Mouse (Mus musculus) forelimb bud, embryonic 11.5 days (tissue): ENCODE measurements around the gene Ggt5.

Experiments used
- DNase-seq: peaks from one replicate; pipeline ENCODE4 v3.0.0-alpha.2; 2012; ENCODE audit warnings: low read depth, low spot score

Ggt5 gene

DNA sequence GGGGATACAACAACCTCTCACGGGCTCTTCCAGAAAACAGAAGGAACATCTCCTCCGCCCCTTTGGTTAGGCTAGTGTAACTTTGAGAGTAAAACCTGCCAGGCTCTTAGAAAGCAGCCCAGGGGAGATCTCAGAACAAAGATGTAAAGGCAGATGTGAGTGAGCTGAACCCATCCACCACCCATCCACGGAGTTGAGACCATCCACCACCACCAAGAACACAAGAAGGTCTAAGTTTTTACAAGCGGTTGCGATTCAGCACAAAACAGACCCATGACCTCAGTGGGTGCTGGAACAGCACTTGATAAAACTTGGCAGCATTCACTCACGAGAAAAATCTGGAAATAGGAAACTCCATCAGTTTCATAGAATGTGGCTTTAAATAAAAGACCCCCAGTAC, 36.8 kb downstream of the Ggt5 start:
- no peak for DNase-seq

DNA sequence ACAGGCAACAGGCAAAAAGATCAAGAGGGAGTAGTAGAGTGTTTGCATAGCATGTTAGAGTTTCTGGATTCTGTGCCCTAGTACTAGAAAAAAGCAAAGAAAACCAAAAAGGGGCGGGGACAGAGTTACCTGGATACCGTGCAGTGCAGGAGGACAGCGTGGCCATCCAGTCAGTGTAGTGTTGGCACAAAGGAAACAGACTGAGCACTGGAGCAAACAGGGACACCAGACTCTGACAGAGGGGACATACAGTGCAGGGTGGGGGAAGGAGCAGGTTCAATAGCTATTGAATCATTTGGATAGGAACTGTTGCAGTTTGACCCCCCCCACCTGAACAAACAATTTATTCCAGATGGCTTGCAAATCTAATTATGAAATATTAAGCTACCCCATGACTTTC, 37.9 kb downstream of the Ggt5 start:
- no peak for DNase-seq

DNA sequence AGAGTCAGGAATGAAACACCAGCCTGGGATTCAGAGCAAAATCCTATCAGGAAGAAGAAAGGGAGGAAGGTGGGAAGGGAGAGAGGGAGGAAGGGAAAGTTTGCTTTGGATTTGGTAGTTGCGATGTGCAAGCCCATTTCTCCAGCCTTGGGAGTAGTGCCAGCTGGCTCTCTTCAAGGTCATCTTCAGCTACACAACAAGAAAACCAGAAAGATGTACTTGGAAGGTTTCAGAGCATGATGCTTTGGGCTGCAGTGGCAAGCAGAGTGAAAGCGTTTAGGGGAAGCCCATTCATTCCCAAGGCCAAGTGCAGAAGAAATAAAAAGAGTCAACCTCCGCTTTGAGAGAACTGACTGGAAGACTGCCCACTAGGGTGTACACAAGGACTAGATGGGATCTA, 38.4 kb downstream of the Ggt5 start:
- DNase-seq: no peak

DNA sequence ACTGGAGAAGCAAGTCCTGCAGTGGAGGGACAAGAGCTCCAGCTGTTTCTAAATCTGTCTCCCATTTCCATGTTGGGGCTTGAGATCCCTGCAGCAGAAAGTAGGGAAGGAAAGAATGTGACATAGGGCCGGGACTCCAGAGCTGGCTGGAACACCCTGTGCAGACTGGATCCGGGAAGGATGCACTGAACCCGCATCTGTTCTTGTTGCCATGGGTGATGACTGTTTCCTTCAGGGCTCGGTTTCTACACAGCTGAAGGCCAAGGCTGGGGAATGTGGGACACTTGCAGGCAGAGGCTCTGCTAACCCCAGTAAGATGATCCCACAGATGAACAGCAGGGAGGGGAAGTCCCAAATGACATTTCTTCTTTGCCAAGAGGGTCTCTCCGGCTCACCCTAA, 43.5 kb downstream of the Ggt5 start:
- DNase-seq: peak; percentile 5

DNA sequence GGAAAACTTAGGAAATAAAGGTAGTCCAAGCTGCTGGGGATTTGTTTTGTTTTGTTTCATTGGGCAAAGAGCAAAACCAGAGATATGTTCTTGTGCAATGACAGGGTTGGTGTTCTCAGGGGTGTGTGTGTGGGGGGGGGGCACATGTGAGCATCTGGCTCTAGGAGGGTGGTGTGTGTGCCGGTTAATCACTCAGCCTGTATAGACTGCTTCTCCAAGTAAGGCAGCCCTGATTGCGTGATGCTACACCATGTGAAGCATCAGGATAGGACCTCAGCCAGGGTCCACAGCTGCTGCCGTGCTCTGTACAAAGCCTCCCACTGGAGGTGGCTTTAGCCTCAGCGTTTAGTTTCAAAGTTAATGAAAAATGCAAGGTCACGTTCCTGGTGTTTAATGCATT, 43.9 kb downstream of the Ggt5 start:
- DNase-seq: no peak

DNA sequence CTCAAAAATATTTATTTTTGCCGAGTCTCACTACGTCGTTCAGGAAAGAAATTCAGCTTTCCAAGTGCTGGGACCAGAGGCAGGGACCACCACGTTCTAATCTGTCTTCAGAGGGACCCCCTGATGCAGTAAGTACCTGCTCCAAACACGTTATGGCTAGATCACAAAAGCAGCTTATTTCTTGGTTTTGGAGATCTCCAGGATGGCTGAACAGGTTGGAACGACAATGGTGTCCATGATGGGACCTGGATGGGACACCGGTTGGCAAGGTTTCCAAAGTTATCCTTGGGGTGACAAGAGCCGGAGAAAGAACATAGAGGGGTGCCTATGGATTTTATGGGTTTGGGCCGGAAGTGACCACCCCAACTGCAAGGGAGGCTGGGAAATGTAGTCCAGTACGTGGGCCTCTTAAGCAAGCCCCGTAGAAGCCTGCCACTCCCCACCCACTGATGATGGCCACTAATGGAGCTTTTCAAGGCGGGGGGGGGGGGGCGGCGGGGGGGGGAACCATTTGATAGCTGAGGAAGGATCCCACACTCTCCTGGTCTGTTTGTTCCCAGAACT, 44.5 kb downstream of the Ggt5 start:
- DNase-seq: no peak

DNA sequence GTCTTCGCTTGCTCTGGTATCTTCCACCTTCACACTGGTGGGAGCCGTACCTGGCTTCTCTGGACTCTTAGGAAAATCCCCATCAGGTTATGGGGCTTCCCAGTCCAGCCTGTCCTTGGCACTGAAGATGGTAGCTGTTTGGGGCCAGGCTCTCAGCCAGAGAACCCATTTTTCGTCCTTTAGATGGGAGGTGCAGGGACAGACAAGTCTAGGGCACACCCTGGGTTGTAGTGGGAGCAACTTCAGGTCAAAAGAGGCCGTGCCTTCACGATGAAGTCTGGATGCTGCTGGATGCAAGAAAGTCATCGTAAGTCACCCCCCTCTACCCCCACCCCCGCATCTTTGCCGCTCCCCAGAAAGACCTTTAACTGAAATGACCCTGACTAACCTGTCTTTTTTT, 45.5 kb downstream of the Ggt5 start:
- DNase-seq: no peak

DNA sequence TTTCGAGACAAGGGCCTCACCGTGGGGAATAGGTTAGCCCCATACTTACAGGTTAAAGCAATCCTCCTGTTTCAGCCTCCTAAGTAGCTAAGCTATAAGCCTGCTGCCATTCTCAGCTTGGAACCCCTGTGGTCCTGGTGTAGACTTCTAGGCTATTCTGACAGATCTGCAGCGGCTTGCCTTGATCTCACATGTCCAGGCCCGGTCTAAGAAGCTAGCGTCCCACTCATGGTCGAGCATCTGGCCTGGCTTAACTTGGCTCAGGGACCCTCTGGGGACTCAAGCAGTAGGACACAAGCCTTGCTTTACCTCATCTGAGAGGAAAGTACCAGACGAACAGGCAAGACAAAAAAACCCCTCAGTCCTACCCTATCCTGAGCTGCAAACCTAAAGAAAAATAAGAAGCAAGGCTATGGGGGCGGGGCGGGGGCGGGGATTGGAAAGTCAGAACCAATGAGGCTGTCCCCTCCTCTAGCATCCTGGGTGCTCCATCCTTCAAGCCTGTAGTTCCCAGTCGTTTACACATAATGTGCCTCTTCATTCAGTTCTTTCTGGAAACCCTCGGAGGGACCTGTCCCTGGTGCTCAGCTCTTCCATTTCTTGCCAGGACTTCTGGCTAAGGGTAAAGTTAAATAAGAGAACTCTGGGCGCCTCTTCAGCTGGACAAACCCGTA, 46.0 kb downstream of the Ggt5 start:
- no peak for DNase-seq

DNA sequence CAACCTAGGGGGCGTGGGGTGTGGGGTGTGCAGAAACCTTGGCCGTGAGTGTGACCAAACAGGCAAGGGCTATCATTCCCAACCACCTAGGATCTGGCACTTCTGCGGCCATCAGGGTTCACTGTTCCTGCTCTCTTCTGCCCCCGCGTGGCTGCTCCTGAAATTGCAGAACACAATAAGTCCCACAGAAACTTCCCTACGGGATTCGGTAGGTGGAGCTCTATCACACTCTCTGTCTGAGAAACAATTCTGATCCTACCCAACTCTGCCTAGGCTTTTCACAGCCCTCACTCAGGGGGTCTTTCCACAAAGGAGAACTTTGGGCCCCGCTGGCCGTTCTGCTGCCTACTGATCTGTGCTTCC, 46.5 kb downstream of the Ggt5 start:
- DNase-seq: peak; percentile 79

DNA sequence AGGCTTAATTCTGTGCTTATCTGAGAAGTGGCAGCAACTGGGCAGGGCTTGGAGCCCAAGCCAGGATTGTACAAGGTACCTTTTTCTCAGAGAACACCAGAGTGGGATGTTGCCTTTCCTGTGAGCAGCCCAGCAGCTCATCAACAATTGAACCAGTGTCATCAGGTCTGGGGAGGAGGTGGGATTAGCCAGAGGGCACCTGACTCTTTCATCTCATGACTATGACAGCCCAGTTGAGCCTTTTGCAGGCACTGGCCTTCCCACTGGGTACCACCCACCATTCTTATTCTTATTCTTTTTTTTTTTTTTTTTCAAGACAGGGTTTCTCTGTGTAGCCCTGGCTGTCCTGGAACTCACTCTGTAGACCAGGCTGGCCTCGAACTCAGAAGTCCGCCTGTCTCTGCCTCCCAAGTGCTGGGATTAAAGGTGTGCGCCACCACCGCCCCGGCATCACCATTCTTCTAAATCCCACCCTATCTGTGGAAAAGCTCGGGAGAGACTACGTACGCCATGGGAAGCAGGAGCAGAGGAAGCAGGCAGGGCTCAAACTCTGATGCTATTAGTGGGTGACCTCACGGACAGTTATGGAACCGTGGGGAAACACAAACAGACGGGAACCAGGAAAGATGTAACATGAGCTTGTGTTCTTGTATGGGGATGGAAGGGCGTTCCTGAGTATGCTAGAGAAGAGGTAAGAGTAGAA, 47.1 kb downstream of the Ggt5 start:
- no peak for DNase-seq

DNA sequence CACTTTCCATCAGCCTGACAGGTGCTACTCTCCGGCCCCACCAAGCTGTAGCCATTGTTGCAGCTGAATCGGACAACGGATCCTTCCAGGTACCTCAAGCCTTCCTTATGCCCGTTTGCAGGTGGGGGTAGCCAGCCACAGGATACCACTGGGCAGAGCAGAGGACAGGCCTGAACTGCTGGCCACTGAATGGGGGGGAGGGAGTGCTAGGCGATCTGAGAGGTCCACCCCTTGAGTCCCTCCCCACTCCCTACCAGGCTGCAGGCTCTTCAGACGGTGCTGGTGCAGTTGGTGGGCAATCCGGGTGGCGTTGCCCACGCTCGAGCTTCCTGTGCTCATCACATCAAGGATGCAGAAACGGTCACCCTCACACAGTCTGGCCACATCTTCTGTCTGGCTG, 48.6 kb downstream of the Ggt5 start:
- DNase-seq: no peak

DNA sequence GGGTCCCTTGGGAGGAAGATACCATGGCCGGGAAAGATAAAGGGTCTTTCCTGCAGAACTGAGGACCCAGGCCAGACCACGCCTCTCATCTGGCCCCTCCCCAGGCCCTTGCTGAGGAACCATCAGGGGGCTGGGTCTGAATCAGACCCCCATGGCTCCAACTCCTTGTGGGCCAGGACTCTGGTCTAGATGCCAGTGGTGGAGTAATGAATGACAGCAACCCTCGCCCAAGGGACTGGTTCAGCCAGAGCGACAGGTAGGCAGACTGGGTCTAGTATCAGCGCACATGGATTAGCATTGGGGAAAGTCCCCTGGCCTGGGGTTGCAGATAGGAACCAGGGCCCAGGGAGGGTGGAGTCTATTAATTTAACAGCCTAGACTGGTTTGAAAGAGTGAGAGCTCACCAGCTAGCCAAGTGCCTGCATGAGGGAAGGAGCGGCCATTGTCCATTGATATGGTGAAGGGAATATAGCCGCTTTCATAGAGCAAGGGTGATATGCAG, 52.6 kb downstream of the Ggt5 start:
- no peak for DNase-seq

DNA sequence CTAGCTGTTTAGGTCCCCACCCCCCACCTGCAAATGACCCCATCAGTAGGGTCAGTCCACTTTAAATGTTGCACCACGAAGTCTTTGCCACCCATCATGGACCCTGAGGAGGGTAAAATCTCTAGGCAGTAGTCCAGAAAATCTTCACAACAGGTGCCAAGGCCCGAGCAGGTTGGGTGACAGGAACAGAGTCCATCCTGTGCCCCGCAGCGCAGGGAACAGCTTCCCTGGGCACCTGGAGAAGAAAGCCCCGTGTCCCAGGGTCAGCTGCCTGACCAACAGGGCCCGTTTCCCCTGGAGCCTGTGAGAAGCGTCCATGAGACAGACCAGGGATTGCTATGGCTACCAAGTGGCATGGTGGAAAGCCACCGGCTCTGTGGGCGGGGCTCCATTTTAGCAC, 53.3 kb downstream of the Ggt5 start:
- DNase-seq: no peak

DNA sequence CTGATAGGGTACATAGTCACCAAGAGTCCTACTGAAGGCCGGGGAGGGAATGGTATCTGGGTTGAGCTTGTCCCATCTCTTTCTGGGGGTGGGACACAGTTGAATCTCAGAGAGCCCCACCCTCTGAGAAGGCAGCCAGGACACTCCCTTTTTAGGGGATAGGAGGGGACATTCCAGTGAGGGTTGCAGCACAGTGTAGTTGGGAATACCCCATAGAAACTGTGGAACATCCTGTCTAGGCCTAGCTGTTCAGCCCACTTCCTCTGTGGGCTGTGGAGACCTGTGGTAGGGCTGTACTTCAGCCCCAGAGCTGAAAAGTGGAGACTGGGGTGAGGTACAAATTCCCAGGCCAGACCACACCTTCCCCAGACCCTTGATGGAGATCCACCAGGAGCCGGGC, 53.8 kb downstream of the Ggt5 start:
- DNase-seq: no peak

DNA sequence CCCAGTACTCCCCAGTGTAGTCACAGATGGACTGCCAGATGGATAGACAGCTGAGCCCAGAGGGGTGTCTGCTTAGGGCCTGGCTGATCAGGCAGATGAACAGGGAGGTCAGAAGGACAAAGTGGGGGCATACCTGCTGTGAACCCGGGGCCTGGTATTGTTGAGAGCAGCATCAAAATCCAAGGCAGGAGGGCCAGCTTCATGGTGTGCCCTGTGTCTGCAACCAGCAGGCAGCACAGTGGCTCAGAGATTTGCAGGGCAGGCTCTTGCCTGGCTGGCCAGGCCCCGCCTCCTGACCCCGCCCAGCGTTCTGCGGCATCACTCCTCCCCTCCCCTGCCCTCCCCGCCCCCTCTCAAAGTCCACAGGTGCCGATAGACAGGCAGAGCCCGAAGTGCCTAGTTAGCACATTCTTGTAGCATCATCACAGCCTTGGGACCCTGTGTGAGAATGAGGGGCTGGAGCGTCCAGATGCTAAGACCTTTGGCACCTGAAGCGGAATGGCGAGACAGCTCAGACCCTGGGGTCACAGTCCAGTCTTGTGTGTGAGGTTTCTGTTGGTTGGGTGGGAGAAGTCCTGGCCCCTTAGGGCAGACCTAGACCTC, 54.7 kb downstream of the Ggt5 start, which contains the start of gene Susd2:
Susd2 (minus strand) TSS at position 268 of the 603 bp plus-strand sequence.
- peak; percentile 41 for DNase-seq

DNA sequence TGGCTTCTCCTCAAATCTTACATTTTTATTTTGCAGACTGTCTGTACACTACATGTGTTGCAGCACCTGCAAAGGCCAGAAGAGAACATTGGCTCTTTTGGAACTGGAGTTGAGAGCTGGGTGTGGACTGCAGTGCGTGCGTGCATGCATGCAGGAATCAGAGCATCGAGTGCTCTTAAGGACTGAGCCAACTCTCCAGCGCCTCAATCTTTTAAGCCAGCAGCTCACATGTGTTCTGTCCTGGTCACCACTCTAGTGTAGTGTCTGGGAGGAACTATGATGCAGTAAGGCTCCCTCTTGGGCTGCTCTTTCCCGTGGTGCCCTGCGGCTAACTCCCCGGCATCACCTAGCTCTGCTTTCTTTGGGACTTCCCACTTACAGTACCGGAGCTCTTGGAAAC, 56.5 kb downstream of the Ggt5 start:
- no peak for DNase-seq

DNA sequence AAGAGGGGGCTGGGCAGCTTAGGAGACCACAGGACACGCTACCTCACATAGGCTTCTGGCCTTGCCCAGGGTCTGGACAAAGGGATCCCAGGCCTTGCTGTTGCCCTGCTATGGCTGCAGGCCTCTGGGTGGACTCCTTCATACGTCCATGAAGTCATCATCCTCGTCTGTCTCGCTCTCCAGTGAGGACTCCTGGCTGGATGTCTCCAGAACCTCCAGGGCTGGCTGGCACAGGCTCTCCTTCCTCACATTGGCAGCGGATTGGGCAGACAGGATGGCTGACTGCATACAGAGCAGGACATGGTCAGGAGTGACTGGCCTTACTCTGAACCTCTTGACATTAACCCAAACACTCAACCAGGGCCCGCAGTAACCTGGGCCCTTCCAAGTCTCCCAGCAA, 57.3 kb downstream of the Ggt5 start:
- no peak for DNase-seq

DNA sequence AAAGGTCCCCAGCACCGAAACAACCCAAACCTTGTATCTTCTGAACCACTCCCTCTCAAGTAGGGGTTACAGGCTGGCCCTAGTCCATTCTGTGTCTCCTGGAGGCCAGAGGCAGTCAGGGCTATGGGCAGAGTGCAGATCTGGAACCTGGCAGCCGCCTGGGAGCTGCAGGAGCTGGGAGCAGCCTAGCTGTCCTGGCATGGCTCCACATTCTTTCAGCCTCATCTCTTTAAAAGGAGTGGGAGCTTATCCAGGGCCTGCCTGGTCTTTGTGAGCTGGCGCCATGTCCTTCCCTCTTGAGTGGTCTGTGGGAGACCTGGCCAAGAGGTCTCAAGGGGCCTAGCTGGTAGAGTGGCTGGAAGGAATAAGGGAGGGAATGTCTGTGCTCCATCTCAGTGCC, 58.2 kb downstream of the Ggt5 start:
- DNase-seq: no peak

DNA sequence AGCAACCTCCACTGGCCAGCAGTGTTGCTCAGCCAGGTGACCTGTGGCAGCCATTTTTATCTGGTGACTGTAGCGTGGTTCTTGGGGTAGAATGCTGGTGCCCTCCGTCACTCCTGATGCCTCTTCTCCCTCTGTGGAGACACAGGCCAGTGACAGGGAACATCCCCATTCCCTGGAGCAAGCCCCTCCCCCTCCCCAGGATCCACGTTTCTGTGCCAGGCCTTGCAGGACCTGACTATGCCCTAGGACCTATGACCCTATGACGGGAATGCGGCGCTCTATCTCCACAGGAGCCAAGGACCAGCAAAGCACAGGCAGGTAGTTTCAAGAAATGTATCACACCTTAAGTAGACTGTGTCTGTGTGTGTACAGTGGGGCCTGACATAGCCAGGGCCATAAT, 59.0 kb downstream of the Ggt5 start:
- DNase-seq: no peak

DNA sequence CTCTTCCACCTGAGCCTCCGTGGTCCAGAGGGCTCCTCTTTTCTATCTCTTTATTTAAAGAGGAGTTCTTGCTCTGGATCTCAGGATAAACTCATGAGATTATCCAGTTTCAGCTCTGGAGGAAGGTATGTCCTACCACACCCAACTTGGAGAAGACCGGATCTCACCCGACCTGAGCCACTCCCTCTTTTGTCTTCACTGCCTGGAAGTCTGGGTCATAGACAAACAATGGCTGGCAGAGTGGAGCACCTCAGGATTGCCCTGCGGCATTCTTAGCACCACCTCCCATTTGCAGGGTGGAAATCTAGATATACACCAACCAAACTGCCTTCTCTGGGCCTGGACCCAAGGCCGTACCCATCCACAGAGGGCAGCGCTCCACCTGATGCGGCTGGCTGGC, 59.9 kb downstream of the Ggt5 start:
- DNase-seq: no peak

DNA sequence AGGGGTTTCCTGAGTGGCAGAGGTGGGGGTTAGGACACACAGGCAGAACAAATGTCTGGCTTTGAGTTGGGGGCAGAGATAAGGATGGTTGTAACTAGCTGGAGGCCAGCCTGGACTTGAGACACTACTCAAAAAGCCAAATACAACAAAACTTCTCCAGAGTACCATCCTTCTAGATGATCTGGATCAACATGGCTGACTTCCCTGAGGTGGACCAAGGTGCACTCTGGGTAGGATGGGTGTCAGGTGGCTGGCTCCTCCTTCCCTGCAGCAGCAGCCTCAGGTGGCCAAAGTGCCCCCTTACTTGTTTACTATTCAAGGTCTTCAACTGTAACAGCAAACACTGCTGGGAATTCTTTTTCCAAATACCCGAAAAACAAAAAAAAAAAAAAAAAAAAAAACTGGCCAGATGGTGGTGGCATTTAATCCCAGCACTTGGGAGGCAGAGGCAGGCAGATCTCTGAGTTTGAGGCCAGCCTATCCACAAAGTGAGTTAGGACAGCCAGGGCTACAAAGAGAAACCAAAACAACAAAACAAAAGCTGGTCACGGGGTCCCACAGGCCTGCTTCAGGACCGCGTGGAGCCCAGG, 60.4 kb downstream of the Ggt5 start:
- DNase-seq: no peak

DNA sequence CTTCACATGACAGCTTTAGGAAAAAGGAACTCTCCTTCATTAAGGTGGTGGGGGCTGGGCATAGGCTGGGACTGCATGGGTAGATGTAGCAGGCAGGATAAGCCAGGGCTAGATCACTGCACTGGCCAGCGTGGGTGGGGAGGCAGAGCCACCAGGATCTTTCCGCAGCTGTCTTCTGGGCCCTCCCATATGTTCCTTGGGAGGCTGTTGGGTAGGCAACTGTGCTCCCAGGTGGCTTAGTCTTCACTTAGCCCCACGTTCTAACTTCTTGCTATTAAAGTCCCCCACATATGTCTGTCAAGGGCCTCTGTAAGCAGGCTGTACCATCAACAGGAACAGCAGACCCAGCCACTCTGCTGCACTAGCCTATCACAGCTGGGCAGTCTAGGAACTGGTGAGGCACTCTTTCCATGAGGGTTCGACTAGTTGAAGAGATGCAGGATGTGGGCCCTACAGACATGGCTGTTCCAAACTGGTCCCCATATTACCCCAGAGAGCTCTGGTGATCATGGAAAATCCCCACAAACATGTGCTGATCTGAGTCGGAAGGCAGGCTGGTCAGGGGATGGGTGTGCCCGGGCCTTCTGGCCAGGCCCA, 61.3 kb downstream of the Ggt5 start:
- DNase-seq: no peak
